9 mouse cellular contexts compared by ENCODE assay signal in genomic region chr7:121539405-121540275, GRCm38 (mm10).
A peak's percentile ranks its signal among the peaks of the same experiment; 100 is the strongest.
DNase-seq lines count a peak whose midpoint lies in the region; ATAC-seq and TF ChIP-seq lines count a peak whose summit lies in the region.
"Had no signal": no experiment of that assay in that cellular context is flagged by ENCODE, and none has a peak within 500 bp of the region (broad histone marks: within the 10 kb centered on the region; RNA-seq: fewer than 3 reads in every experiment).

No protein-coding gene starts in this region.

- H3K4me2 ChIP-seq in embryonic facial prominence, embryonic 14.5 days (ENCODE audit: low read depth, low read length) = no peak overlapping the region
- H3K4me2 ChIP-seq in kidney, postnatal 0 days (ENCODE audit: low read length) = no peak overlapping the region
- peak overlapping the region; percentile 37 for H3K4me2 ChIP-seq in limb, embryonic 13.5 days (replicated peaks)
- H3K4me2 ChIP-seq: liver, embryonic 15.5 days had no signal

- no peaks in the 10 kb centered on the region for H3K36me3 ChIP-seq in embryonic facial prominence, embryonic 14.5 days (ENCODE audit: control insufficient read depth, insufficient read depth, low read length)
- H3K36me3 ChIP-seq in kidney, postnatal 0 days (ENCODE audit: insufficient read depth, low read length) = no peaks in the 10 kb centered on the region
- no peaks in the 10 kb centered on the region for H3K36me3 ChIP-seq in limb, embryonic 13.5 days
- H3K36me3 ChIP-seq: liver, embryonic 15.5 days had no signal

- no peaks in the 10 kb centered on the region for H3K27me3 ChIP-seq in embryonic facial prominence, embryonic 14.5 days (replicated peaks; ENCODE audit: control insufficient read depth, insufficient read depth, low read length)
- H3K27me3 ChIP-seq in kidney, postnatal 0 days (ENCODE audit: insufficient read depth, low read length) = no peaks in the 10 kb centered on the region
- 0 out of 2 replicates have a peak, but pooled peaks cover 4% of the 10 kb centered on the region for H3K27me3 ChIP-seq in limb, embryonic 13.5 days
- H3K27me3 ChIP-seq: liver, embryonic 15.5 days had no signal

- no peak overlapping the region for H3K9ac ChIP-seq in embryonic facial prominence, embryonic 14.5 days (ENCODE audit: low read depth, low read length)
- no peak overlapping the region for H3K9ac ChIP-seq in kidney, postnatal 0 days (ENCODE audit: low read depth, low read length)
- no peak overlapping the region for H3K9ac ChIP-seq in limb, embryonic 13.5 days
- H3K9ac ChIP-seq: liver, embryonic 15.5 days had no signal

- no peaks in the 10 kb centered on the region for H3K4me1 ChIP-seq in embryonic facial prominence, embryonic 14.5 days (ENCODE audit: control insufficient read depth, insufficient read depth, low read length)
- no peaks in the 10 kb centered on the region for H3K4me1 ChIP-seq in kidney, postnatal 0 days (replicated peaks; ENCODE audit: insufficient read depth, low read length)
- H3K4me1 ChIP-seq in limb, embryonic 13.5 days = peaks cover 13% of the 10 kb centered on the region
- H3K4me1 ChIP-seq: liver, embryonic 15.5 days had no signal

- no peak overlapping the region for H3K27ac ChIP-seq in embryonic facial prominence, embryonic 14.5 days (replicated peaks; ENCODE audit: low read depth, low read length)
- no peak overlapping the region for H3K27ac ChIP-seq in kidney, postnatal 0 days
- peak overlapping the region; percentile 28; the same call in 1 of the 2 replicates for H3K27ac ChIP-seq in limb, embryonic 13.5 days
- H3K27ac ChIP-seq: liver, embryonic 15.5 days had no signal

- 53% methylated on average over 19 of the region's 19 CpGs for WGBS in embryonic facial prominence, embryonic 14.5 days
- 51% methylated on average over 19 of the region's 19 CpGs for WGBS in kidney, postnatal 0 days
- WGBS in limb, embryonic 13.5 days = 36% methylated on average over 19 of the region's 19 CpGs

- ATAC-seq in embryonic facial prominence, embryonic 14.5 days (ENCODE audit: low read depth) = no peak
- no peak for ATAC-seq in kidney, postnatal 0 days (replicated peaks; ENCODE audit: low FRiP score, low read depth)
- ATAC-seq in limb, embryonic 13.5 days (ENCODE audit: low FRiP score, low read depth) = no peak
- no peak for ATAC-seq in activated CD4-positive, CD25-positive, alpha-beta regulatory T cell, adult 4 months

- peaks cover 2% of the 10 kb centered on the region; the same call in 1 of the 2 replicates for H3K9me3 ChIP-seq in embryonic facial prominence, embryonic 14.5 days (ENCODE audit: control insufficient read depth, low read length)
- no peaks in the 10 kb centered on the region for H3K9me3 ChIP-seq in kidney, postnatal 0 days (replicated peaks; ENCODE audit: low read length)
- H3K9me3 ChIP-seq in limb, embryonic 13.5 days = 0 out of 2 replicates have a peak, but pooled peaks cover 2% of the 10 kb centered on the region
- H3K9me3 ChIP-seq: liver, embryonic 15.5 days had no signal

- peak; percentile 52 for TF ChIP-seq CTCF in kidney, postnatal 0 days (IDR thresholded peaks at IDR 0.05; ENCODE audit: low read depth)

- H3K4me3 ChIP-seq in embryonic facial prominence, embryonic 14.5 days (ENCODE audit: low read depth, low read length) = no peak overlapping the region
- no peak overlapping the region for H3K4me3 ChIP-seq in kidney, postnatal 0 days (replicated peaks; ENCODE audit: low read depth, low read length)
- H3K4me3 ChIP-seq in limb, embryonic 13.5 days = no peak overlapping the region
- H3K4me3 ChIP-seq: liver, embryonic 15.5 days had no signal

- DNase-seq in layer of hippocampus, adult 11-12 months (ENCODE audit: low spot score) = peak; percentile 72
- DNase-seq in layer of hippocampus, adult 9-10 months (ENCODE audit: low spot score) = no peak
- DNase-seq in adrenal gland, adult 18-20 months (ENCODE audit: low spot score in 2 of 2) = peak; percentile 10 to 34
- peak; percentile 5 for DNase-seq in embryonic facial prominence, embryonic 14.5 days (ENCODE audit: low spot score)
- peak; percentile 19 for DNase-seq in kidney, postnatal 0 days (ENCODE audit: low spot score)
- DNase-seq in retina, postnatal 1 day = peak; percentile 51
